Mouse (Mus musculus) heart, adult 2 months (tissue): Measurements from ENCODE around the gene Fgfr2. TPM values are rescaled to one million over a fixed set of nuclear protein-coding genes. Genes with fewer than 3 reads are reported as not detected.

Source experiments
- DNase-seq, 2 experiments: peaks; one replicate each; pipeline ENCODE4 v3.0.0; 2021
- H3K27ac ChIP-seq: fragments of 200-600 bp; 2 replicates; pipeline ENCODE4 v1.8.1; 2022
- H3K27me3 ChIP-seq: fragments of 200-500 bp; 2 replicates; pipeline ENCODE4 v1.6.1; 2012; ENCODE audit warnings: mild to moderate bottlenecking, low read length, inconsistent platforms, mixed read lengths; ENCODE audit not compliant: control insufficient read depth, insufficient read depth
- H3K36me3 ChIP-seq: fragments of 200-500 bp; 2 replicates; pipeline ENCODE4 v1.6.1; 2012; ENCODE audit warnings: low read length, inconsistent platforms; ENCODE audit not compliant: control insufficient read depth, insufficient read depth
- H3K4me1 ChIP-seq: fragments of 200-500 bp; 2 replicates; pipeline ENCODE4 v1.6.1; 2011; ENCODE audit warnings: low read length; ENCODE audit not compliant: control insufficient read depth, insufficient read depth
- H3K4me3 ChIP-seq: fragments of 200-600 bp; 2 replicates; pipeline ENCODE4 v1.8.1; 2022
- H3K79me2 ChIP-seq: fragments of 200-500 bp; replicated peaks from 2 replicates; pipeline ENCODE4 v1.6.1; 2012; ENCODE audit warnings: mild to moderate bottlenecking, inconsistent platforms, low read length, moderate library complexity, mixed read lengths; ENCODE audit not compliant: control insufficient read depth, insufficient read depth
- H3K9ac ChIP-seq: fragments of 200-500 bp; 2 replicates; pipeline ENCODE4 v1.6.1; 2012; ENCODE audit warnings: low read depth, mild to moderate bottlenecking, control low read depth, inconsistent platforms, low read length, mixed read lengths
- CTCF ChIP-seq: fragments of 200-600 bp; IDR thresholded peaks from 2 replicates; pipeline ENCODE4 v1.8.1; 2022; ENCODE audit warnings: antibody characterized with exemption, mild to moderate bottlenecking, moderate library complexity
- EP300 ChIP-seq: fragments of 200-500 bp; IDR thresholded peaks from 2 replicates; pipeline ENCODE4 v1.6.1; 2011; ENCODE audit warnings: low read depth, low read length, control low read depth; ENCODE audit not compliant: insufficient read depth
- POLR2A ChIP-seq: fragments of 200-500 bp; IDR thresholded peaks from 2 replicates; pipeline ENCODE4 v1.6.1; 2011; ENCODE audit warnings: mild to moderate bottlenecking, low read depth, low read length, control low read depth; ENCODE audit not compliant: insufficient read depth
- WGBS: fragments of 180-500 bp; shearing (Covaris S2); methylation state at CpG from one replicate; pipeline ENCODE4 v1.1.7; 2018; 5-methylcytosine and 5-hydroxymethylcytosine counted together
- intact Hi-C: fragments of 180-260 bp; cut with DNase I; formaldehyde crosslinking; loops from one replicate; pipeline ENCODE4 v1.15.1; 2025
- polyA plus RNA-seq: library from polyadenylated mRNA; depleted of rRNA; stranded (reverse); fragments of >200 nt; gene quantifications from 2 replicates; pipeline ENCODE4 v1.2.3, GENCODE M21; 2012
- total RNA-seq, 2 experiments: library from RNA; stranded (reverse); gene quantifications; 2 replicates each; pipeline ENCODE4 v1.2.3; 2021

Fgfr2 gene
- total and polyA plus RNA-seq, 3 experiments = 1.1 to 2.0 (median 1.3) TPM

GRCm38 (mm10) chr7:130606958-130607357, 2516.2 kb downstream of the Fgfr2 start:
- Histone ChIP-seq H3K4me1 (no peaks in the 10 kb centered on the region), H3K79me2 (no peaks in the 10 kb centered on the region), H3K9ac (no peak overlapping the region), H3K36me3 (no peaks in the 10 kb centered on the region; the same call in none of the 2 replicates), H3K4me3 (no peak overlapping the region), H3K27me3 (no peaks in the 10 kb centered on the region), H3K27ac (no peak overlapping the region)
- DNase-seq = peak in 1 of 2 experiments; percentile 8
- WGBS = 91% methylated on average over 4 of the region's 4 CpGs
- no peak for TF ChIP-seq CTCF
- TF ChIP-seq EP300 = no peak
- intact Hi-C loops = loop anchor here (5.0 kb wide), 1 partner anchor 125 kb away; no protein-coding TSS in a partner anchor

GRCm38 (mm10) chr7:130605111-130605510, 2518.0 kb downstream of the Fgfr2 start:
- no peak for TF ChIP-seq POLR2A
- TF ChIP-seq EP300 = peak; percentile 76; the same call in 1 of the 2 replicates
- TF ChIP-seq CTCF = peak; percentile 90
- Histone ChIP-seq H3K27ac (no peak overlapping the region), H3K79me2 (no peaks in the 10 kb centered on the region), H3K36me3 (no peaks in the 10 kb centered on the region; the same call in none of the 2 replicates), H3K4me1 (no peaks in the 10 kb centered on the region), H3K9ac (no peak overlapping the region), H3K4me3 (no peak overlapping the region), H3K27me3 (no peaks in the 10 kb centered on the region)
- intact Hi-C loops = loop anchor here (2.0 to 5.0 kb wide), 3 partner anchors 68 to 158 kb away; no protein-coding TSS in a partner anchor
- DNase-seq = peak in 1 of 2 experiments; percentile 27
- 25% methylated on average over 6 of the region's 6 CpGs for WGBS

- Histone ChIP-seq H3K9ac (no peak overlapping the region), H3K79me2 (no peaks in the 10 kb centered on the region), H3K36me3 (no peaks in the 10 kb centered on the region; the same call in none of the 2 replicates), H3K27me3 (no peaks in the 10 kb centered on the region), H3K4me3 (no peak overlapping the region), H3K27ac (no peak overlapping the region), H3K4me1 (no peaks in the 10 kb centered on the region; the same call in 1 of the 2 replicates)
- WGBS = 51% methylated on average over 2 of the region's 2 CpGs
- DNase-seq = no peak
- intact Hi-C loops = loop anchor here (1.0 to 2.0 kb wide), 3 partner anchors 68 to 158 kb away; no protein-coding TSS in a partner anchor
- TF ChIP-seq EP300 (no peak), POLR2A (no peak), CTCF (no peak)
These were observed 2518.8 kb downstream of the Fgfr2 start for GRCm38 (mm10) chr7:130604390-130604789.

- 66% methylated on average over 5 of the region's 5 CpGs for WGBS
These were observed 2519.6 kb downstream of the Fgfr2 start for GRCm38 (mm10) chr7:130603556-130603955.

GRCm38 (mm10) chr7:130602804-130603203, 2520.3 kb downstream of the Fgfr2 start:
- Histone ChIP-seq H3K36me3 (no peaks in the 10 kb centered on the region; the same call in none of the 2 replicates), H3K27me3 (no peaks in the 10 kb centered on the region), H3K9ac (no peak overlapping the region), H3K4me1 (no peaks in the 10 kb centered on the region; the same call in 1 of the 2 replicates), H3K79me2 (no peaks in the 10 kb centered on the region), H3K4me3 (no peak overlapping the region), H3K27ac (no peak overlapping the region)
- WGBS = 83% methylated on average over 1 of the region's 1 CpGs
- DNase-seq = peak in 1 of 2 experiments; percentile 8
- TF ChIP-seq EP300 (no peak), POLR2A (no peak), CTCF (no peak)
- intact Hi-C loops = no loop called here

More at GRCm38 (mm10) chr7:130603556-130603955, 2519.6 kb downstream of the Fgfr2 start:
- Histone ChIP-seq H3K36me3 (no peaks in the 10 kb centered on the region; the same call in none of the 2 replicates), H3K79me2 (no peaks in the 10 kb centered on the region), H3K4me1 (no peaks in the 10 kb centered on the region; the same call in 1 of the 2 replicates), H3K4me3 (no peak overlapping the region), H3K9ac (no peak overlapping the region), H3K27me3 (no peaks in the 10 kb centered on the region), H3K27ac (no peak overlapping the region)
- peak in 1 of 2 experiments; percentile 11 for DNase-seq
- TF ChIP-seq CTCF (no peak), POLR2A (no peak), EP300 (no peak)
- intact Hi-C loops = no loop called here

- Histone ChIP-seq H3K4me1 (no peaks in the 10 kb centered on the region; the same call in 1 of the 2 replicates), H3K79me2 (no peaks in the 10 kb centered on the region), H3K27me3 (no peaks in the 10 kb centered on the region), H3K9ac (no peak overlapping the region), H3K4me3 (no peak overlapping the region), H3K36me3 (no peaks in the 10 kb centered on the region; the same call in none of the 2 replicates), H3K27ac (no peak overlapping the region)
- intact Hi-C loops = no loop called here
- TF ChIP-seq POLR2A (no peak), CTCF (no peak), EP300 (no peak)
- WGBS = 84% methylated on average over 2 of the region's 2 CpGs
- peak in 1 of 2 experiments; percentile 12 for DNase-seq
These were observed 2522.6 kb downstream of the Fgfr2 start for GRCm38 (mm10) chr7:130600546-130600945.
